ENCODE assay signal across 8 mouse cellular contexts in the genomic region with DNA sequence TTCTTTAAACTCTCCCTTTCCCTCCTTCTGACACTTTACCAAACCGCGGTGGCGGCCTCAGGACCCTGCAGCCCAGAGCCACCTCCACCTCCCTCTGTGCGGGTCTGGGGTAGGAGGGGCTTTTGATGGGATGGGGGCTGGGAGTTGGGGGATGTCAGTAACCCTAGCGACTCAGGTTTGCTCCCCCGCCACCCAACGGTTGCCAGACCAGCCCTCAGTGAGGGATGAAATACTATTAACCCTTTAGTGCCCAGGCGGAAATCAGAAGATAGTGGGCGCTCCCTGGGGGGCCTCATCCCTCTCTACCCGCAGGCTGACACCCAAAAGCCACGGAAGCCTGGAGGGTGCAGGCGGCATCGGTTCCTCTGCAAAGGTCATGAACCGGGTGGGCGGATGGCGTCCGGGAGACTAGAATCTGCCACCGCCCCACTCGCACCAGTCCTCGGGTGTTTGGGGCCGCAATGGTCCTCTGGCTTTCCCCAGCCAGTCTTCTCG. TPM values are rescaled to one million over a fixed set of nuclear protein-coding genes. Genes with fewer than 3 reads are reported as not detected.
DNase-seq lines count a peak whose midpoint lies in the region; ATAC-seq and TF ChIP-seq lines count a peak whose summit lies in the region.

No protein-coding gene starts in this region.

- H3K4me3 ChIP-seq in kidney, embryonic 16.5 days (ENCODE audit: low read length): peak overlapping the region; percentile 71
- H3K4me3 ChIP-seq in hindbrain, embryonic 12.5 days: peak overlapping the region; percentile 69
- H3K4me3 ChIP-seq in liver, embryonic 14.5 days (ENCODE audit: insufficient read depth in 1 of 2, low read depth in 2 of 2, low read length in 2 of 2): peak overlapping the region; percentile 40 to 56

- no peaks in the 10 kb centered on the region for H3K9me3 ChIP-seq in kidney, embryonic 16.5 days (ENCODE audit: low read length)
- H3K9me3 ChIP-seq in hindbrain, embryonic 12.5 days (replicated peaks): no peaks in the 10 kb centered on the region
- H3K9me3 ChIP-seq in liver, embryonic 14.5 days (ENCODE audit: control insufficient read depth, low read length): no peaks in the 10 kb centered on the region

- POLR2A ChIA-PET in Patski (lab: Charles Lee): no interaction called here

- CTCF ChIA-PET in Patski (lab: Charles Lee): no interaction called here

- WGBS in kidney, embryonic 16.5 days: 0% methylated on average over 22 of the region's 22 CpGs
- 0% methylated on average over 22 of the region's 22 CpGs for WGBS in hindbrain, embryonic 12.5 days
- WGBS in liver, embryonic 14.5 days (ENCODE audit: insufficient replicate concordance): 1% methylated on average over 22 of the region's 22 CpGs

- H3K27ac ChIP-seq in kidney, embryonic 16.5 days (ENCODE audit: low read length): peak overlapping the region; percentile 93
- peak overlapping the region; percentile 85 for H3K27ac ChIP-seq in hindbrain, embryonic 12.5 days
- H3K27ac ChIP-seq in liver, embryonic 14.5 days: no peak overlapping the region

- DNase-seq in kidney, adult 11 months: no peak
- no peak for DNase-seq in Patski (ENCODE audit: low read depth, low spot score)
- peak; percentile 87 for DNase-seq in embryo, embryonic 10 days (ENCODE audit: low spot score)
- DNase-seq in liver, embryonic 14.5 days (ENCODE audit: low read depth in 3 of 3, low spot score in 3 of 3): no peak
- DNase-seq in retina, embryonic 14.5 days (ENCODE audit: low spot score): peak; percentile 84
- no peak for DNase-seq in MN1 (ENCODE audit: low spot score)

- in situ Hi-C loops in Patski (cut with MboI; ENCODE audit: low pct_unique_long_range_greater_than_20kb): loop anchor here (5.0 to 25.0 kb wide), 2 partner anchors 562 to 832 kb away; no protein-coding TSS in a partner anchor

- H3K9ac ChIP-seq in kidney, embryonic 16.5 days (replicated peaks; ENCODE audit: low read length): peak overlapping the region; percentile 67
- H3K9ac ChIP-seq in hindbrain, embryonic 12.5 days: peak overlapping the region; percentile 62
- H3K9ac ChIP-seq in liver, embryonic 14.5 days (replicated peaks): no peak overlapping the region

- no peaks in the 10 kb centered on the region for H3K27me3 ChIP-seq in kidney, embryonic 16.5 days (ENCODE audit: insufficient read depth, low read length)
- no peaks in the 10 kb centered on the region for H3K27me3 ChIP-seq in Patski
- peaks cover 12% of the 10 kb centered on the region for H3K27me3 ChIP-seq in hindbrain, embryonic 12.5 days
- H3K27me3 ChIP-seq in liver, embryonic 14.5 days (ENCODE audit: control insufficient read depth, insufficient read depth, low read length): peaks cover 14% of the 10 kb centered on the region

- no peak for TF ChIP-seq EP300 in liver, embryonic 14.5 days (IDR thresholded peaks at IDR 0.05; ENCODE audit: low read depth)

- no peak for TF ChIP-seq CTCF in Patski (IDR thresholded peaks at IDR 0.05)
- TF ChIP-seq CTCF in liver, embryonic 14.5 days (IDR thresholded peaks at IDR 0.05; ENCODE audit: low read depth): no peak

- peaks cover 25% of the 10 kb centered on the region; the same call in 1 of the 2 replicates for H3K4me1 ChIP-seq in kidney, embryonic 16.5 days (ENCODE audit: insufficient read depth, low read length)
- peaks cover 8% of the 10 kb centered on the region; the same call in 1 of the 2 replicates for H3K4me1 ChIP-seq in hindbrain, embryonic 12.5 days
- no peaks in the 10 kb centered on the region; a peak in 1 of 4 replicates for H3K4me1 ChIP-seq in liver, embryonic 14.5 days (replicated peaks; ENCODE audit: control insufficient read depth in 2 of 2, insufficient read depth in 2 of 2, low read length in 1 of 2)

- H3K36me3 ChIP-seq in kidney, embryonic 16.5 days (ENCODE audit: insufficient read depth, low read length): no peaks in the 10 kb centered on the region
- H3K36me3 ChIP-seq in hindbrain, embryonic 12.5 days: no peaks in the 10 kb centered on the region
- H3K36me3 ChIP-seq in liver, embryonic 14.5 days (replicated peaks; ENCODE audit: control insufficient read depth, insufficient read depth, low read depth): no peaks in the 10 kb centered on the region

- ATAC-seq in kidney, embryonic 16.5 days (ENCODE audit: low FRiP score, low TSS enrichment): peak; percentile 92
- peak; percentile 18 for ATAC-seq in Patski
- ATAC-seq in hindbrain, embryonic 12.5 days (ENCODE audit: low FRiP score): peak; percentile 92
- no peak for ATAC-seq in liver, embryonic 14.5 days (ENCODE audit: insufficient read depth)

- H3K4me2 ChIP-seq in kidney, embryonic 16.5 days (replicated peaks; ENCODE audit: low read depth, low read length): peak overlapping the region; percentile 65
- H3K4me2 ChIP-seq in hindbrain, embryonic 12.5 days (replicated peaks): peak overlapping the region; percentile 86
- peak overlapping the region; percentile 61 for H3K4me2 ChIP-seq in liver, embryonic 14.5 days (ENCODE audit: low read depth)

RNA-seq across cellular contexts. Expression of gene Plxdc2, which starts 0.4 kb away (rescaled TPM):
- 41.0 and 41.4 TPM in 2 replicates for polyA plus RNA-seq in kidney, embryonic 16.5 days (2015; fragmentation: Nextera tagmentation; extraction: Ambion mirVana)
- 31.0 TPM for polyA plus RNA-seq in Patski (2021)
- polyA plus RNA-seq in hindbrain, embryonic 12.5 days (2016; fragmentation: Nextera tagmentation; extraction: Ambion mirVana): 27.3 and 29.1 TPM in 2 replicates
- polyA plus RNA-seq in liver, embryonic 14.5 days (2012; rRNA removed): 0.30 and 0.40 TPM in 2 replicates
- polyA plus RNA-seq in liver, embryonic 14.5 days (2014; fragmentation: Nextera tagmentation; extraction: Ambion mirVana): 1.1 and 1.2 TPM in 2 replicates

Comparison
In these comparisons a context has a peak if more than half of its experiments do, and no peak if none do; other contexts are left out.
1. DNase-seq: peak in embryo, embryonic 10 days (single experiment) and retina, embryonic 14.5 days (single experiment); none in kidney, adult 11 months (single experiment), Patski (single experiment), liver, embryonic 14.5 days (0 of 3) and MN1 (single experiment).
2. RNA of gene Plxdc2, which starts 0.4 kb away (polyA plus RNA-seq): 41.0 to 41.4 TPM in kidney, embryonic 16.5 days, 31.0 TPM in Patski (single experiment) and 27.3 to 29.1 TPM in hindbrain, embryonic 12.5 days; 0.30 to 1.2 TPM in liver, embryonic 14.5 days; every median in the first group is over 10 times any median in the second.
3. Peak in every context shown above with its lines, with median percentiles within 50 percentile points of each other: H3K4me2 ChIP-seq and H3K4me3 ChIP-seq.